Mouse (Mus musculus): ENCODE measurements around the gene Abi3bp.

The Abi3bp gene

DNA sequence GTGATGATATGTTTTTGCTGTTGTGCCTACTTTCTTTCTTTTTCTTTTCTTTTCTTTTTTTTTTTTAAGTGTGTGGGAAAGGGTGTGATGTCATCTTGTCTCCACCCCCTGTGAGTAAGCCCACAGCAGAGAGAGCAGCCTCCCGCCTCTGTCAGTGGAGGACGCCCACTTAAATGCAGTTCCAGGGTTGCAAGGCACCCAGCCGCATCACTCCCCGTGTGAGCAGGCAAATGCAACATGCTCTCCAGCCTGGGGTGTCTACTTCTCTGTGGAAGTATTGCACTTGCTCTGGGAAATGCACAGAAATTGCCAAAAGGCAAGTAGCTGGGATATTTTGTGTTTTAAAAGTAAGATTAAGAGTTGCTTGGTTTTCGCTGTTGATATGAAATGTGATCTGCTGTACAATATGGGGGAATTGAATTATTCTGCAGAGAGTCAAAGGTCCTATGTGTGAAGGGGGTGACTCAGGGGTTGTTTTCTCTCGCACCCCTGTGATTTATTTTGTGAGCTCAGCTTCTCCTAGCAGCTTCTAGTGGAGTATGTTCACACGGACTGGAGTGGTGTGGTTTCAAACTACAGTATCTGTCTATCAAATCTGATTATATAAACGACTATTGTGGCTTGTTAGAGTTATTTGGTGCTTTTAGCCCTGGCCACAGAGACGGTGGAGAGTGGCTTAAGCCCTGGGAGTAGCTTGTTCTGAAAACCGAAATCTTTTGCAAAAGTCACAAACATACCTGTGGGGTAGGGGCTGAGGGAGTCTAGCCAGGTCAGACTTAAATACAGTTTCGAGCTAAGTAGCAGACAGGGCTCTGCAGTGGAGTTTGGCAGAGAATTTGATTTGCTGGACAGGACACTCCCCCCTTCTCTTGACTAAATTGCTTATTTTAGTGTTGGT, at the start of gene Abi3bp:
Gene Abi3bp, plus strand, starts transcription at position 202 of the 898 bp plus-strand sequence.
- DNase-seq (ENCODE audit: low spot score in 2 of 2) = no peak

- no peak for DNase-seq (ENCODE audit: low spot score in 2 of 2)
Measured at GRCm38 (mm10) chr16:56435293-56436185, 42.1 kb upstream of the Abi3bp start.

DNA sequence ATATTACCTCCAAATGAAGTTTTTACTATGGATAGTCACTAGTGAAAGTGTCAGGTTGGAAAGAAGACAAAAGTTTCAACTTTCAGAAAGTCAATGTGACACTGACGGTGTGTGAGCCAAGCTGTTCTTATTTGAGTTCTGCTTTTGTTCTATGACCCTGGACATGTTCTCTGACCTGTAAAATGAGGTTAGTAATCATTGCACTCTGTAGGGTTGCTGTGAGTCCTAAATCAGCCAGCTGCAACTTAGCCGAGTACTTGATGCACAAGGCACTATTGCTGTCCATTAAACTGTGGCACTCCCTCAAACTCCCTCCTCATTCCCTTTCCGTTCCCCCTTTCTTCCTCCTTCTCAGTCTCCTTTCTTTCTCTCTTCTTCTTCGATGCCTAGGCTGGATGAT, 37.4 kb upstream of the Abi3bp start:
- no peak for DNase-seq (ENCODE audit: low spot score in 2 of 2)

- no peak for DNase-seq (ENCODE audit: low spot score in 2 of 2)
Measured at GRCm38 (mm10) chr16:56441113-56441512, 36.6 kb upstream of the Abi3bp start.

DNA sequence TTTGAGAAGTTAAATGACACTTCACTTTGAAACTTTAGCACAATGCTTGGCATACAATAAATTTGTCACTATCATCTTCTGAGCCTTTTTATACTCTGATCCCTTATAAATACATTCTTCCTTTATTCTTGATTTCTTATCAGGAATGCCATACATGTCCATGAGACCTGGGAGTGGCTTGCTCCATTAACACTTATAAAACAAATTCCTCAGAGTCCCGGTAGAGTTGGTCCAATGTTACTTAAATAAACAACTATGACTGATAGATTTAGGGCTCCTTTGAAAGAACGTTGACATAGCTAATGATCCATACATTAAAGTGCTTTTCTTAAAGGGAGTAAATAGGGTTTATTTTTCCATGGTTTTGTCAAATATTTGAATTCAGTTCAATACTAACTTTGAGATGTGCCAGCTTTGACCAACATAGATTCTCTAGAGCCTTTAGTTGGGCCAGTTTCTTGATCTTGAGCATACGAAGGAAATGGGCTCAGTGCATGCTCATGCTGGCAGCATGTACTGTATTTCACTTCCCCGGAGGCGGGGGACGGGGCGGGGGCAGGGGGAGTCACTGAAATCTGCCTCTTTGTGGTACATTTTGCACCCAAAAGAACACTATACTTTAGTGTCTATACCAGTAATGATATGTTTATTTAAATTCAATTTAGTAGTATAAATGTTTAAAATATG, 35.9 kb upstream of the Abi3bp start:
- no peak for DNase-seq (ENCODE audit: low spot score in 2 of 2)

- DNase-seq (ENCODE audit: low spot score in 2 of 2) = no peak
Measured at GRCm38 (mm10) chr16:56451482-56451881, 26.2 kb upstream of the Abi3bp start.

- no peak for DNase-seq (ENCODE audit: low spot score in 2 of 2)
Measured at GRCm38 (mm10) chr16:56451923-56452322, 25.8 kb upstream of the Abi3bp start.

DNA sequence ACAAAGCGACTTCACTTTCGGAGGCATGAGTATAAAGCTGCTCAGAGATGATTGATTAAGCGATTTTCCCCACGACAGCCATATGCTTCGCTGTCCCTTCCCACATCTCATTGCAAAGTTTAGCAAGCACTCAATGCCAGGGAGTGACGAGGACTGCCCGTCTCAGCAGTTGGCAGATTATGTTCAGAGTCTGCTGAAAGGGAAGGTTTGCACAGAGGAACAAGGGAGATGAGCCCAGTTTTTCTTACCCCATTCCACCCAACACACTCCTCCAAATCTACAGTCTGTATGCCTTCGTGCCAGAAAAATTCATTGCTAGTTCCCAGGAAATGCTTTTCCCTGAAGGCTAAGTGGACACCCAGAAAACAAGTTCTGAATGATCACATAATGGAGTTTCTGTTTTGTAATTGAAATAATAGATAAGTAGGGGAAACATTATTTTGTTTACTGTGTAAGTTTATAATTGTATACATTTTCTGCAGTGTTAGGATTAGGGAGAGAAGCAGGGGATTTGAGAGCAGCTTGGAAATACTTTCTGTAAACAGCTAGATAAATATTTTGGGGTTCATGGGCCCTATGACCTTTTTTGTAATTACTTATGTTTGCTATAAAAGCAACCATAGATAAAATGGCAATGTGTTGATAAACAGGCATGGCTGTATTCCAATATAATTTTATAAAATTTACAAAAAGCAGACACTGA, 19.5 kb upstream of the Abi3bp start:
- DNase-seq (ENCODE audit: low spot score in 2 of 2) = no peak

DNA sequence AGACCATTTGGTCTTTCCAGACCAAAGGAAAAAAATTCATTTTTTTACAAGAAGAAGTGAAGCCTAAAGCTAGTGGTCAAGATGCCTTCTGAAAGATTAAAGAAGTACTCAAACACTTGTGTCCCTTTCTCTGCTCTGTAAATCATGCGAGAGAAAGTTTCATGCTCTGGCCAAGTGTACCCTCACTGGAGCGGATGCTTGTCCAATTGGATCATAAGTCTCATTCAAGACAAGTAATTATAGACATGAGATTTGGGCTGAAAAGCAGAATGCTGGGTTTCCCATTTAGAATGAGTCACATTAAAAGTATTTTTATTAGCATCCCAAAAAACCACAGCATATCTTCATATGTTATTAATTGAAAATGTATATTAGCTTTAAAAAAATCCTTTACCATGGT, 4.5 kb upstream of the Abi3bp start:
- no peak for DNase-seq (ENCODE audit: low spot score in 2 of 2)

DNA sequence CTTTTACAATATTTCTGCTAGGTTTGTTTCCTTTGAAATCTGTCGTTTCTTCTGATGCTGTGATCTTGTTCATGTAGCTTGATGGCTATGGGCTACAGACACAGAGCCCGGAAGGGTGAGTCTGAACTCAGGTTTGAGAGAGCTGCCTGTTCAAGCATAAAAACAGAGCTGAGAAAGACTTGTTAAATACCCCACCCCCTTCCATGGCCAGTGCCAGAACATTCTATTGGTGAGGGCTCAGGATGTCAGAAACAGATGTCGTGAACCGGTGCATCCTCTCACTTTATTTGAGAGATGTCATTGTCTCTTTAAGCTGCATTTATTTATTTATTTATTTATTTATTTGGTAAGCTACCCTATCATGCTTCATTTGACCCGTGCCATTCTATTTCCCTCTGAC, 2.0 kb upstream of the Abi3bp start:
- DNase-seq (ENCODE audit: low spot score in 2 of 2) = no peak

DNA sequence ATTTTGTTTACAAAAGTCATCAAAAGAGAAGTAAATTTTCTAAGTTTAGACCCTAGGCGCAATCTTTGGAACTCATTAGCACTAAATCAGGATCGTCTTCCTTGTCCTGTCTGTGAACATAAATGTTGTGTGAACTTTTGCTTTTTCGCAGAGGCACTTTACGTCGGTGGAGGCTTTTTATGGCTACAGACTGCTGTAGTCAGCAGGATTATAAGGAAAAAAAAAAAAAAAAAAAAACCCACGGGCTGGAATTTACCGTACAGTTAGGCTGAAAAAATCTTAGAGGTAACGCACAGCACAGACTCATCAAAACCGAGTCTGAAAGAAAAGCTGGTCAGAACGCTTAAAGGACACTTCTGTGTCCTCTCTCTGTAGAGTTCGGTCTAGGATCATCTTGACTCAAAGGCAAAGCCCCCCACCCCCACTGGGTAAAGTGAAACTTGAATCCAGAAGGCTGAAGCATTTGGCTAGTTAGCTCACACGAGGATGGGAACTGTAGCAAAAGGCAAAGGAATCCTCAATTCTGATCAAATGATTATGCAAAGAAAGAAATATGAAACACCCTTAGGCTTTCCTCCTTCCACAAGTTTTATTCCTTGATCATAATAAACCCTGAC, 1.0 kb downstream of the Abi3bp start:
- no peak for DNase-seq (ENCODE audit: low spot score in 2 of 2)

DNA sequence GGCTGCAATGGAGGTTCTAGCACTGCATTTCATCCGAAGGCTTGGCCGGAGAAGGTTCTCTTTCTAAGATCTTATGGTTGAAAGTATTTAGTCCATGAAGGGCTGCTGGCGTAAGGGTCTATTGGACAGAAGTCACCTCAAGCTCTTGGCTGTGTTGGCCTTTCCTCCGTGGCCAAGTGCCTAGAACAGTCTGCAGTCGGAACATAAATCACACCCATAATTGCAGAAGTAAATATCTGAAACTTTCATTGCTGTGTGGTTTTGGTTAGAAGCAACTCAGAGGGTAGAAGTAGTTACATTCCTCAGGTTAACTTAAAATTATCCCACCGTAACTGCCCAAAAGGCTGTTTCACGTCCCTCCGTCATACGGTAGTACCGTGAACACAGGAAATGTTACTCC, 5.8 kb downstream of the Abi3bp start:
- no peak for DNase-seq (ENCODE audit: low spot score in 2 of 2)

GRCm38 (mm10) chr16:56486461-56486860, 8.8 kb downstream of the Abi3bp start:
- DNase-seq (ENCODE audit: low spot score in 2 of 2) = no peak

DNA sequence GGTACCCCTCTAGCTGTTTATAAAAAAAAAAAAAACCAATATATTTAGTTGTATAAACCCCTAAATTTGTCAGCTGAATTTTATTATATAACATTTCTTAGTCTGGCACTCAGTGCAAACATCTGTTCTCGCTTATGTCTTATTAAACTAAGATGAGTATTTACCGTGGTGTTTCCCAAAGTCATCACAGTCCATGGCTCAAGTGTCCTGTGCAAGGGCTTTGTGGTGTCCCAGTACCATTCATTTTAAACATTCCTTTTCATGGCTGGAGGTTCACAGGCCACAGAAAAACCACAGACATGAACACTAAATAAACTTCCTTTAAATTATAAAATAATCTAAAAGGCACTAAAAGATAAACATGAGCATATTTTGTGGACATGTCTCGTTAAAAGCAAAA, 13.2 kb downstream of the Abi3bp start:
- DNase-seq (ENCODE audit: low spot score in 2 of 2) = no peak

DNA sequence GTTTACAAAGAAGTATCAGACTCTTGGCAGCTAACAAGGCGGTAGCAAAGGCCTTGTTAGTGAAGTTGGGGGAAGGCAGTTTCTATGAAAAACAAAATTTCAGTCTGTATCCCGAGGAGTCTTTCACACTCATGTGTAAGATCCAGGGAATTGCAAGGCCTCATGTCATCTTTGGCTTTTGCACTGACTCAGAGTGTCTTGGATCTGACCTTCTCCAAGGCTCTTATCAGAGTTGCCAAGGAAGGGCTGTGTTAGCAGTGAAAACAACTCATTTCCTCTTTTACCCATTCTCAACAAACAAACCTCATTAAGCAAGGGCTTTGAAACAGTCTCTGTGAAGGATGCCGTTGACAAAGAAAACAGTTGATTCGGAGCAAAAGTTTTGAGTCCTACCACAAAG, 17.6 kb downstream of the Abi3bp start:
- DNase-seq (ENCODE audit: low spot score in 2 of 2) = no peak

DNA sequence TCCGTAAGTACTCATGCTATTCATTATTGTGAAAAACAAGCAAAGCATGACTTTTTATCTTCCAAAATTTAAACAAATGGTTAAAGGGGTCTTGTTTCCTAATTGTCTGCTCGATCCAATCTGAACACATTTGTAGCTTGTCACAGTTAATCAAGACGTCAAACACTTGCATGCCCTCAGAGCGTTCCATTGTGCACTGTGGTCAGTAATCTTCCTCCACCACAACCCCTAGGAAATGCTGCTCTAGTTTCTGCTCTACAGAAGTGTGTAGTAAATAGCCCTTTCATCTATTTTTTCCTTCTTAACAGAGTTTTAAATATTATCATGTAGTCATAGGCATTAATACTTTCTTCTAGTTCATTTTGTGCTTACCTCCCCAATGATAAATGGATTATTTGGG, 19.1 kb downstream of the Abi3bp start:
- no peak for DNase-seq (ENCODE audit: low spot score in 2 of 2)

DNA sequence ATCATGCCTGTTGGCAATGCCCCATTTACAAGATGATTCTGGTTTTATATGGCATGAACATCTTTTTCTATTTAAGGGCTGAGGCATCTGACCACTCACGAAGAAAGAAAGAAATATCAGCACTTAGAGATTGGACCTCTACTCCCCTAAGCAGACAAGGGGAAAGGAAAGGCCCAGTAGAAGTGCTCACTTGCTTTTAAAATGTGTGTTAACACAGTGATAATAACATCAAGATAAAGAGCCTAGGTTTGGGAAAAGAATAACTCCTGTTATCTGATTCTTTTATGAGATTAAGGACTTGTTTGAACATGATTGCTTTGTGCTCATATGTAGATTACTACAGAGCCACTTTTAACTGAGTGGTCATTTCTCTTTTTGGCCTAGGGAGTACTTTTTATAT, 21.0 kb downstream of the Abi3bp start:
- DNase-seq (ENCODE audit: low spot score in 2 of 2) = no peak

- DNase-seq (ENCODE audit: low spot score in 2 of 2) = no peak
Measured at GRCm38 (mm10) chr16:56500441-56500840, 22.8 kb downstream of the Abi3bp start.

- DNase-seq (ENCODE audit: low spot score in 2 of 2) = no peak
Measured at GRCm38 (mm10) chr16:56501101-56501500, 23.4 kb downstream of the Abi3bp start.

GRCm38 (mm10) chr16:56501513-56501912, 23.8 kb downstream of the Abi3bp start:
- no peak for DNase-seq (ENCODE audit: low spot score in 2 of 2)

DNA sequence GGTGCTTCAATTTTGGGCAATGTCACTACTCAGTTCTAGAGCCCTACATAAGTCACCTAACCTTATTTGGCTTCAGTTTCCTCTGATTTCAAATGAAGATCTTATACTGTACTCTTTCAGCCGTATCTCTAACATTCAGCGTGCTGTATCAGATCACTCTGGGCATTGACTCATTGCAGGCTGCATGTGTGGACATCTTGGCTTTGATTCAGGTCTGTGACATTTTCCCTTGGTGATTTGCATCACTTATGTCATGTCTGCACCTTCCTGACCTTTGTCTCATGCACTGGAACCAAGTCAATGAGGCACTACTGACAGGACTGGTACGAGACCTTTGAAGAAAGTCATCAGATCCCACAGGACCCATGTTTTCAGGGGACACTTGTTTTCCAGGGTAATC, 24.5 kb downstream of the Abi3bp start:
- DNase-seq (ENCODE audit: low spot score in 2 of 2) = no peak

Data from thymus, postnatal 10 days (tissue).